Mouse (Mus musculus) heart, embryonic 14.5 days (tissue): Measurements from ENCODE around the gene Rftn1. TPM values are rescaled to one million over a fixed set of nuclear protein-coding genes. Genes with fewer than 3 reads are reported as not detected.
A peak's percentile ranks its signal among the peaks of the same experiment; 100 is the strongest.

Experiments
- ATAC-seq: fragments of 200-750 bp; cut with Nextera tagmentation; 2 replicates; pipeline ENCODE4 v1.8.0; 2017; ENCODE audit warnings: low read depth, moderate TSS enrichment; ENCODE audit not compliant: insufficient number of reproducible peaks, insufficient read depth, low FRiP score
- H3K27ac ChIP-seq, 2 experiments: fragments of 200-500 bp in 1 of 2; fragments of 300-500 bp in 1 of 2; sonication (generic) in 1 of 2; replicated peaks in 1 of 2; 2 replicates each; pipeline ENCODE4 v1.5.1; 2012 to 2014; ENCODE audit warnings: low read depth in 2 of 2, low read length in 2 of 2, control low read depth in 1 of 2, mild to moderate bottlenecking in 1 of 2, mixed read lengths in 1 of 2; ENCODE audit not compliant: control insufficient read depth in 1 of 2, insufficient read depth in 1 of 2
- H3K27me3 ChIP-seq: fragments of 300-500 bp; sonication (generic); 2 replicates; pipeline ENCODE4 v1.6.1; 2014; ENCODE audit warnings: mild to moderate bottlenecking, low read length, control low read depth; ENCODE audit not compliant: control insufficient read depth, insufficient read depth
- H3K36me3 ChIP-seq: fragments of 300-500 bp; sonication (generic); 2 replicates; pipeline ENCODE4 v1.6.1; 2014; ENCODE audit warnings: mild to moderate bottlenecking, control low read depth, low read length, mixed read lengths; ENCODE audit not compliant: control insufficient read depth, insufficient read depth
- H3K4me1 ChIP-seq, 2 experiments: fragments of 200-500 bp in 1 of 2; fragments of 300-500 bp in 1 of 2; sonication (generic) in 1 of 2; 2 replicates each; pipeline ENCODE4 v1.6.1; 2012 to 2014; ENCODE audit warnings: low read length in 2 of 2, control low read depth in 1 of 2, mixed read lengths in 1 of 2; ENCODE audit not compliant: control insufficient read depth in 2 of 2, insufficient read depth in 2 of 2
- H3K4me2 ChIP-seq: fragments of 300-500 bp; sonication (generic); 2 replicates; pipeline ENCODE4 v1.6.1; 2014; ENCODE audit warnings: mild to moderate bottlenecking, low read length
- H3K4me3 ChIP-seq, 2 experiments: fragments of 200-500 bp in 1 of 2; fragments of 300-500 bp in 1 of 2; sonication (generic) in 1 of 2; 2 replicates each; pipeline ENCODE4 v1.5.1; 2012 to 2014; ENCODE audit warnings: low read length in 2 of 2, mild to moderate bottlenecking in 2 of 2, control low read depth in 1 of 2, low read depth in 1 of 2, moderate library complexity in 1 of 2; ENCODE audit not compliant: control insufficient read depth in 1 of 2, insufficient read depth in 1 of 2
- H3K9ac ChIP-seq: fragments of 300-500 bp; sonication (generic); 2 replicates; pipeline ENCODE4 v1.6.1; 2014; ENCODE audit warnings: mild to moderate bottlenecking, low read length
- H3K9me3 ChIP-seq: fragments of 300-500 bp; sonication (generic); 2 replicates; pipeline ENCODE4 v1.6.1; 2016; ENCODE audit warnings: low read length, control low read depth; ENCODE audit not compliant: control insufficient read depth
- WGBS: fragments of 180-500 bp; shearing (Covaris S2); extraction: QIAGEN DNeasy Blood & Tissue Kit; methylation state at CpG from one replicate; pipeline ENCODE4 v1.1.7; 2014; 5-methylcytosine and 5-hydroxymethylcytosine counted together
- polyA plus RNA-seq: library from polyadenylated mRNA; unstranded; fragments of >200 nt; fragmentation: Nextera tagmentation; extraction: Ambion mirVana; gene quantifications from 2 replicates; pipeline ENCODE4 v1.2.1, GENCODE M21; 2014

Rftn1 gene
- polyA plus RNA-seq, 1 experiment from 2014 or later, result 26.2 TPM

DNA sequence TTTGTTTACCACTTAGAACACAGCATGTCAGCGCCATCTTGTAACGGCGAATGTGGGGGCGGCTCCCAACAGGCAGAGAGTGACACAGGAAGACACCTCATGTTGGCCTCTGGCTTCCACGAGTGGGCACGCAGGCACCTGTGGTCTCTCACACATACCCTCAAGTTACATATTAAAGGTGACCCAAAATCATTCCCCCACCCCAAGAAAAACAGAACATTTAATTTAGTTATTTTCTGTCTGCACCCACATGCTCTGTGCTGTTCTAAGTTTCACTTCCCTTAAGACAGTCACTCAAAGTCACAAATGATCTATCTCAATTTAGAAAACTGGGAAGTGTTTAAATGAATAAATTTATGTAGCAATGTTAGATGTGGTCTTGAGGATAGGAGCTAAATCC is 111.7 kb downstream of the Rftn1 start:
- no peak overlapping the region for H3K4me2 ChIP-seq

GRCm38 (mm10) chr17:50072982-50073965 is 117.2 kb downstream of the Rftn1 start:
- H3K27me3 ChIP-seq, result no peaks in the 10 kb centered on the region
- H3K9me3 ChIP-seq, result no peaks in the 10 kb centered on the region
- no peak for ATAC-seq
- H3K4me3 ChIP-seq, result no peak overlapping the region
- no peak overlapping the region for H3K9ac ChIP-seq
- peaks cover 5% of the 10 kb centered on the region for H3K36me3 ChIP-seq
- peaks cover 8 to 10% of the 10 kb centered on the region in 2 experiments; a peak in 3 of 4 replicates for H3K4me1 ChIP-seq
- no peak overlapping the region for H3K27ac ChIP-seq
- WGBS, result 92% methylated on average over 23 of the region's 23 CpGs
- H3K4me2 ChIP-seq, result no peak overlapping the region

More for the DNA sequence above, 111.7 kb downstream of the Rftn1 start:
- no peaks in the 10 kb centered on the region for H3K9me3 ChIP-seq
- H3K4me1 ChIP-seq, result no peaks in the 10 kb centered on the region
- H3K27me3 ChIP-seq, result no peaks in the 10 kb centered on the region
- 95% methylated on average over 6 of the region's 6 CpGs for WGBS
- H3K4me3 ChIP-seq, result no peak overlapping the region
- no peak for ATAC-seq
- H3K36me3 ChIP-seq, result peaks cover 4% of the 10 kb centered on the region; the same call in 1 of the 2 replicates
- no peak overlapping the region for H3K9ac ChIP-seq
- no peak overlapping the region for H3K27ac ChIP-seq

DNA sequence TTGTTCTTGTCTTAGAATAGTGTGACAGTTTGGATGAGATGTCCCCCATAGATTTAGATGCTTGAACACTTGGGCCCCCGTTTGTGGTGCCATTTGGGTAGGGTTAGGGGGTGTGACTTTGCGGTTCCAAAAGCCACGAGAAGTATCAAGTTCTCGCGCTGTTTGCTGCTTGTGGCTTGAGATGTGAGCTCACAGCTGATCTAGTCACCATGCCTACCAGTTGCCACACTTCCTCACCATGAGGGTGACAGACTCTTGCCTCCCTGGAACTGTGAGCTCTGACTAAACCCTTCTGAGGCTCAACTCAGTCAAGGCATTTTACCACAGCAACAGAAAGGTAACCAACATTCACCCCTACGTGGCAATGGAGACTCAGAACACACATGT is 118.9 kb downstream of the Rftn1 start:
- H3K36me3 ChIP-seq, result peaks cover 11% of the 10 kb centered on the region
- no peak for ATAC-seq
- H3K27ac ChIP-seq, result no peak overlapping the region
- peaks cover 8 to 10% of the 10 kb centered on the region in 2 experiments; a peak in 3 of 4 replicates for H3K4me1 ChIP-seq
- no peak overlapping the region for H3K4me2 ChIP-seq
- H3K9ac ChIP-seq, result no peak overlapping the region
- no peaks in the 10 kb centered on the region for H3K9me3 ChIP-seq
- no peaks in the 10 kb centered on the region for H3K27me3 ChIP-seq
- WGBS, result 64% methylated on average over 6 of the region's 6 CpGs
- no peak overlapping the region for H3K4me3 ChIP-seq

DNA sequence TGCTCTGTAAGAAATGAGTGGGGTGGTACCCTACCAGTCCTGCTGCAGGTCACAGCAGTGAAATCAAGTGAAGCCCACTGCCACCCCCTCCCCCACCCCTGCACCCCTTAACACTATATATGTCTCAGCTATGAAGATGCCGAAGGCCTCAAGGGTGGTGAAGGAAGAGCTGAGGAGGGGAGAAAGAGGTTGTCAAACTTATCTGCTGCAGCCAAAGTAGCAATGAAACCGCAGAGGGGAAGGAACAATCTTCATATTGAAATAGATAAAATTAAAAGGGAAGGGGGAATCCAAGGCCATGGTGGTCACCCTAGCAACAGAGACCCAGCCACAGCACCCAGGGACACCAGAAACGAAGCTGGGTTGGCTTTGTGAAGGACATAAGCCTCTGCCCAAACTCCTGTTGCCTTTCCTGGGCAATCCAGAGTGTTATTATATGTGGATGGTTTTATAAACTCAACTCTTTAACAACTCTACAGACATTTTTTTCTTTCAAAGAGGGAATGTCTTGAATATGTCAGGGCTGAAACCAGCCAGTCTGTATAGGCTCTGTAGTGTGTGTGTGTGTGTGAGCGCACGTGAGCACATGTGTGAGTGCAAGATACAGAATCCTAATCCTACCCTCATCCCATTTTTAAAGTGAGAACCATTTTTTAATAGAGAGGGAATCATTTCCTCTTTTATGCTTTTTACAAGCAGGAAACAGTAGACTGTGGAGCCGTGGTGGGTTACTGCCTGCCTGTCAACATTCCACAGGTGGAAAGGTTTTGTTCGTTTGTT is 119.5 kb downstream of the Rftn1 start:
- H3K9me3 ChIP-seq, result no peaks in the 10 kb centered on the region
- H3K27me3 ChIP-seq, result no peaks in the 10 kb centered on the region
- 78% methylated on average over 7 of the region's 7 CpGs for WGBS
- H3K4me1 ChIP-seq, result peaks cover 8 to 10% of the 10 kb centered on the region in 2 experiments; a peak in 3 of 4 replicates
- H3K4me3 ChIP-seq, result no peak overlapping the region
- no peak for ATAC-seq
- H3K36me3 ChIP-seq, result peaks cover 11% of the 10 kb centered on the region
- H3K27ac ChIP-seq, result no peak overlapping the region
- no peak overlapping the region for H3K9ac ChIP-seq
- H3K4me2 ChIP-seq, result no peak overlapping the region

DNA sequence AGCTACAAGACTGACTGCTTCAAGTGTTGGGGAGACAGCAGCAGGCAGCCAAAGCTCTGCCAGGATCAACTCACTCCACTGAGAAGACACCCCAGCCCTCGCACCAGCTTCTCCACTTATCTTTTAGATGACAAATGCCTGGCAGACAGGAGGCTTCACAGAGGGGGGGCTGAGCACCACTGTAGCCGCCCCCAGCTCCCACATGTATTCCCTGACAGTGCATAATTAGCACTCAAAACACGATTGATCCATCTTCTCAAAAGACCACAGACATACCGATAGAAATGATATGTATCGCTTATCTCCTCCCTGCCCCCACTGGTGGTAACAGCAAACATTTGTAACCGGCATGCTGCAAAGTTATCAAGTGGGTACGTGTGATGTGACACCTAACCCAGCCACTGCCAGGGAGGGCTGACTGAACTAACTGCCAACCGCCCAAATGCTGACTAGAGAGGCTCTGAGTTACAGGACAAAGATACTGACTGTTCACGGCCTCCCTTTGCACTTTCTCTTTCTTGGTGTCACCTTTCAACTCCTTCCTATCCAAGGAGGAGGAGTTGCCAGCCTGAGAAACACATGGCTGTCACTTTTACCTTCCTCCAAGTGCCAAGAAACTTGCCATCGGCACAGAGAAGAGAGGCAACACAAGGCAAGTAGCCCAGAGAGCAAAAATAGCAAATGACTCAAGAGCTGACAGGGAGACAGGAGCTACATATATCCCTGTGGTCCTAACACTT is 120.4 kb downstream of the Rftn1 start:
- WGBS, result 9% methylated on average over 10 of the region's 10 CpGs
- Histone ChIP-seq H3K4me2 (no peak overlapping the region), H3K27ac (no peak overlapping the region; a peak in 1 of 4 replicates)

GRCm38 (mm10) chr17:50069205-50069604 is 121.3 kb downstream of the Rftn1 start:
- Histone ChIP-seq H3K36me3 (peaks cover 11% of the 10 kb centered on the region), H3K4me3 (no peak overlapping the region), H3K27ac (no peak overlapping the region), H3K9ac (no peak overlapping the region), H3K27me3 (no peaks in the 10 kb centered on the region), H3K4me1 (peaks cover 8 to 10% of the 10 kb centered on the region in 2 experiments; a peak in 3 of 4 replicates), H3K4me2 (no peak overlapping the region), H3K9me3 (no peaks in the 10 kb centered on the region)
- no peak for ATAC-seq
- WGBS, result 76% methylated on average over 5 of the region's 5 CpGs

More for the DNA sequence above, 120.4 kb downstream of the Rftn1 start:
- ATAC-seq, result no peak
- Histone ChIP-seq H3K4me3 (no peak overlapping the region), H3K9ac (0 out of 2 replicates have a peak overlapping the region, but pooled peaks have one; percentile 0), H3K27me3 (no peaks in the 10 kb centered on the region), H3K4me1 (peaks cover 8 to 10% of the 10 kb centered on the region in 2 experiments; a peak in 3 of 4 replicates), H3K9me3 (no peaks in the 10 kb centered on the region), H3K36me3 (peaks cover 11% of the 10 kb centered on the region)

- WGBS, result 73% methylated on average over 10 of the region's 10 CpGs
- Histone ChIP-seq H3K4me3 (no peak overlapping the region), H3K9me3 (no peaks in the 10 kb centered on the region), H3K27me3 (no peaks in the 10 kb centered on the region), H3K36me3 (peaks cover 7% of the 10 kb centered on the region), H3K27ac (no peak overlapping the region), H3K9ac (no peak overlapping the region), H3K4me2 (no peak overlapping the region), H3K4me1 (peaks cover 8 to 10% of the 10 kb centered on the region in 2 experiments; a peak in 3 of 4 replicates)
- no peak for ATAC-seq
These were observed 121.8 kb downstream of the Rftn1 start for GRCm38 (mm10) chr17:50068681-50069138.
